Mouse (Mus musculus) olfactory bulb, adult 2 months (tissue): Measurements from ENCODE around the gene Eif3d.

Experiments
- CTCF ChIP-seq: fragments of 200-500 bp; IDR thresholded peaks from 2 replicates; pipeline ENCODE4 v1.5.1; 2012; ENCODE audit warnings: low read depth, mild to moderate bottlenecking, low read length, moderate library complexity; ENCODE audit not compliant: insufficient read depth
- POLR2A ChIP-seq: fragments of 200-500 bp; IDR thresholded peaks from 2 replicates; pipeline ENCODE4 v1.6.1; 2012; ENCODE audit warnings: mild to moderate bottlenecking, low read depth, low read length, moderate library complexity; ENCODE audit not compliant: insufficient read depth

GRCm38 (mm10) chr15:77960693-77961092, 9.9 kb downstream of the Eif3d start:
- TF ChIP-seq CTCF = no peak
- TF ChIP-seq POLR2A = no peak
